Mouse (Mus musculus): Measurements from ENCODE around the gene Rprm.

DNA sequence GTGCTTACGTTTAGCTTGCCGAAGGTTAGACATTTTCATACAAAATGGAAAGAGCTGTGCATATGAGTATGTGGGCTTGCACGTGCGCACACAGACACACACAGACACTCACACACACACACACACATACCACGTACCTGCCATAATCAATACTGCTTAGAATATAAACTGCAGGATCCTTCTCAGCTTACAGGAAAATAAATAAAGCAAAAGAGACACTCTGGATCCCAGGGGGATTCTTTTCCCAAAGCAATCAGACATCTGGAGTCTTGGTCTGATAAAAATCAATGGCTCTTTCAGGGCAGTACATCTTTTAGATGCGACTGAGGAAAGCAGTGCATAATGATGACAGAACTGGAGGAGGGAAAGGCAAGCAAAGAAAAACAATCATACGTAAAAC, 6.4 kb downstream of the Rprm start:
- TF ChIP-seq POLR2A (IDR thresholded peaks at IDR 0.05; ENCODE audit: low read depth, low read length), result no peak
- no peak for TF ChIP-seq POLR2AphosphoS2 (IDR thresholded peaks at IDR 0.05; ENCODE audit: low read depth, low read length)
- TF ChIP-seq HCFC1 (IDR thresholded peaks at IDR 0.05; ENCODE audit: low read depth, low read length), result no peak
- TF ChIP-seq CTCF (conservative IDR thresholded peaks at IDR 0.05 in 1 of 2, IDR thresholded peaks at IDR 0.05 in 1 of 2; ENCODE audit: low read depth in 2 of 2, low read length in 2 of 2), result no peak
- no peak for TF ChIP-seq ZKSCAN1 (IDR thresholded peaks at IDR 0.05; ENCODE audit: borderline replicate concordance, low read depth, low read length)
- no peak for TF ChIP-seq UBTF (IDR thresholded peaks at IDR 0.05; ENCODE audit: low read depth, low read length)
- TF ChIP-seq ZMIZ1 (IDR thresholded peaks at IDR 0.05; ENCODE audit: low read depth, low read length), result no peak
- TF ChIP-seq MEF2A (IDR thresholded peaks at IDR 0.05; ENCODE audit: borderline replicate concordance, low read depth, low read length), result no peak
- no peak for TF ChIP-seq TCF12 (IDR thresholded peaks at IDR 0.05; ENCODE audit: low read depth, low read length)

All from CH12.LX (cell line).